Mouse (Mus musculus) erythroblast, embryonic 14.5 days (primary cell): ENCODE results near the gene Rtp4. TPM values are rescaled to one million over a fixed set of nuclear protein-coding genes. Genes with fewer than 3 reads are reported as not detected.

Experiments used
- H3K27me3 ChIP-seq: 2 replicates; pipeline ENCODE4 v1.6.1; 2012; ENCODE audit warnings: inconsistent platforms; ENCODE audit not compliant: control insufficient read depth
- H3K36me3 ChIP-seq: 2 replicates; pipeline ENCODE4 v1.6.1; 2012; ENCODE audit warnings: mild to moderate bottlenecking, inconsistent platforms; ENCODE audit not compliant: control insufficient read depth
- H3K4me1 ChIP-seq: 2 replicates; pipeline ENCODE4 v1.6.1; 2012; ENCODE audit warnings: inconsistent platforms; ENCODE audit not compliant: control insufficient read depth
- H3K4me3 ChIP-seq: replicated peaks from 2 replicates; pipeline ENCODE3; 2012; ENCODE audit warnings: moderate library complexity, mild to moderate bottlenecking, inconsistent platforms
- H3K9me3 ChIP-seq: 2 replicates; pipeline ENCODE4 v1.6.1; 2012; ENCODE audit warnings: low read length, inconsistent platforms, mixed read lengths; ENCODE audit not compliant: control insufficient read depth
- GATA1 ChIP-seq: IDR thresholded peaks from 2 replicates; pipeline ENCODE4 v1.6.1; 2012; ENCODE audit warnings: low read length, inconsistent platforms, mixed read lengths
- TAL1 ChIP-seq: IDR thresholded peaks from 3 replicates; pipeline ENCODE4 v1.6.1; 2012; ENCODE audit warnings: low read length, inconsistent platforms, mixed read lengths
- polyA plus RNA-seq: library from polyadenylated mRNA; stranded (reverse); fragments of >175 nt; gene quantifications from 2 replicates; pipeline ENCODE4 v1.2.3, GENCODE M21; 2012

Rtp4 gene
- polyA plus RNA-seq, 1 experiment, result 0.02 TPM

DNA sequence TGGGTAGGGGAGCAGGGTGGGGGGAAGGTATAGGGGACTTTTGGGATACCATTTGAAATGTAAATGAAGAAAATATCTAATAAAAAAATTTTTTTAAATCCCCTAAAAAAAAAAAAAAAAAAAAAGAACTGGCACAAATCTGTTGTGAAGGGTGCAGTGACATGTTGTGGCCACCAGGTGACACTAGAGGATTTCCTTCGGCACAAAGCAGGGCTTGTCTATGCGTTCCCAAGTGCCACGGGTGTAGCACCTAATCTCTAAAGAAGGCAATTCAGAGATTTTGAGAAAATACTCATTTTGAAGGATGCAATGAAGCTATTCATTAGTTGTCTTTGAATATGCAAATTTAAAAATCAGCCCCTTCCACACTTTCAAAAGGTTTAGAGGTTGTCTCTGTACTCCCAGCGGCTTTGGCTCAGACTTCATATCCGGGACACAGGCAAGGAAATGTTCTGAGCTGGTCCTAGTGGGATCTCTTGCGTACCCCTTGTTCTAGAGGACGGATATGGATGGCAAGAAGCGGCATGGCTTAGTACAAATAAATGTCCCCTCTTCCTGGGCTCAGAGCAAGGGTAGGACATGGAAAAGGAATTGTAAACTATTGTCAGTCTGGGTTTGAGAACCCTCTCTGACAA, 30.4 kb downstream of the Rtp4 start:
- no peak for TF ChIP-seq TAL1
- TF ChIP-seq GATA1, result no peak

GRCm38 (mm10) chr16:23550981-23551582, 31.0 kb downstream of the Rtp4 start:
- Histone ChIP-seq H3K36me3 (no peaks in the 10 kb centered on the region), H3K4me1 (no peaks in the 10 kb centered on the region), H3K27me3 (no peaks in the 10 kb centered on the region), H3K4me3 (no peak overlapping the region), H3K9me3 (no peaks in the 10 kb centered on the region)
- TF ChIP-seq TAL1 (no peak), GATA1 (no peak)

More for the DNA sequence above, 30.4 kb downstream of the Rtp4 start:
- no peaks in the 10 kb centered on the region for H3K36me3 ChIP-seq
- no peaks in the 10 kb centered on the region for H3K9me3 ChIP-seq
- H3K27me3 ChIP-seq, result no peaks in the 10 kb centered on the region
- H3K4me1 ChIP-seq, result no peaks in the 10 kb centered on the region
- no peak overlapping the region for H3K4me3 ChIP-seq

DNA sequence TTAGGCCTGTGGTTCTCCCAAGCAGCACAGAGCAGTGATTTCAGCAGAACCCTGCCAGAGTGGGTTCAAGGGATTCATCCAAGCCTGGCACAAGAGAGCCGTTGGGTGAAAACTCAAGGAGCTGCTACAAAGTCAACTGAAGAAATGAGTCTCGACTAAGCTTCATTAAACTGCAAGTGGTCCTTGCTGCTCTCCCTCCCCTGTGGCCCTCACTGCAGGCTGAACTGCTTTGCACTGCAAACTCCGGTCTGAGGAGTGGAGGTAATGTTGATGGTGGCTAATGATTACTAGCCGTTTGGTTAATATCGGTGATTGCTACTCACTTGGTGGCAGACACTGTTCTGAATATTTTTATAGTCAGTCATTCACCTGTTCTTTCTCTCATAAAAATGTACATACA, 34.6 kb downstream of the Rtp4 start:
- Histone ChIP-seq H3K27me3 (no peaks in the 10 kb centered on the region), H3K36me3 (no peaks in the 10 kb centered on the region), H3K9me3 (no peaks in the 10 kb centered on the region), H3K4me3 (no peak overlapping the region), H3K4me1 (no peaks in the 10 kb centered on the region)
- TF ChIP-seq GATA1 (no peak), TAL1 (no peak)

GRCm38 (mm10) chr16:23557195-23557594, 37.1 kb downstream of the Rtp4 start:
- no peaks in the 10 kb centered on the region for H3K36me3 ChIP-seq
- no peak overlapping the region for H3K4me3 ChIP-seq
- TF ChIP-seq TAL1, result no peak
- no peak for TF ChIP-seq GATA1
- no peaks in the 10 kb centered on the region for H3K27me3 ChIP-seq
- H3K4me1 ChIP-seq, result no peaks in the 10 kb centered on the region
- no peaks in the 10 kb centered on the region for H3K9me3 ChIP-seq

GRCm38 (mm10) chr16:23557669-23558068, 37.6 kb downstream of the Rtp4 start:
- Histone ChIP-seq H3K27me3 (no peaks in the 10 kb centered on the region), H3K4me3 (no peak overlapping the region), H3K36me3 (no peaks in the 10 kb centered on the region), H3K4me1 (no peaks in the 10 kb centered on the region), H3K9me3 (no peaks in the 10 kb centered on the region)
- TF ChIP-seq TAL1 (no peak), GATA1 (no peak)

GRCm38 (mm10) chr16:23568369-23568958, 48.4 kb downstream of the Rtp4 start:
- Histone ChIP-seq H3K27me3 (no peaks in the 10 kb centered on the region), H3K4me1 (no peaks in the 10 kb centered on the region), H3K9me3 (no peaks in the 10 kb centered on the region), H3K4me3 (no peak overlapping the region), H3K36me3 (no peaks in the 10 kb centered on the region)
- TF ChIP-seq GATA1 (no peak), TAL1 (no peak)

DNA sequence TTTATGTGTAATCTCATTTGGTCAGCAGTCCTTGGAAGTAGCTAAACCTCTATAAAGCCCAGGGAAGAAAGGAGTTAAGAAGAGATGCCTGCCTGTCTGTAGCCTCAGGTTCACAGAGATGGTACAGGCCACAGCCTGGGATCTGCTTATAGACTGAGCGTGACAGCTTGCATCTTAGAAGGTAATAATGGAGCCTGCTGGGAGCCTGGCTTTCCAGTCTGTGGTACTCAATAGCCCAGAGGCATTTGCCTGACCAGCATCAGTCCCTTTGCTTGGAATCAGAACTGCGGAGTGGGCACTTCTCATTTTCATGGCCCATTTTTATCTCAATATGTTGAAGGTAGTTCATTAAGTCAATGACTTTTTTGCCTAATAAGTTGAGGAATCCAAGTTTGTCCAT, 54.5 kb downstream of the Rtp4 start:
- Histone ChIP-seq H3K9me3 (no peaks in the 10 kb centered on the region), H3K4me3 (no peak overlapping the region), H3K4me1 (no peaks in the 10 kb centered on the region), H3K36me3 (no peaks in the 10 kb centered on the region), H3K27me3 (no peaks in the 10 kb centered on the region)
- TF ChIP-seq GATA1 (no peak), TAL1 (no peak)

DNA sequence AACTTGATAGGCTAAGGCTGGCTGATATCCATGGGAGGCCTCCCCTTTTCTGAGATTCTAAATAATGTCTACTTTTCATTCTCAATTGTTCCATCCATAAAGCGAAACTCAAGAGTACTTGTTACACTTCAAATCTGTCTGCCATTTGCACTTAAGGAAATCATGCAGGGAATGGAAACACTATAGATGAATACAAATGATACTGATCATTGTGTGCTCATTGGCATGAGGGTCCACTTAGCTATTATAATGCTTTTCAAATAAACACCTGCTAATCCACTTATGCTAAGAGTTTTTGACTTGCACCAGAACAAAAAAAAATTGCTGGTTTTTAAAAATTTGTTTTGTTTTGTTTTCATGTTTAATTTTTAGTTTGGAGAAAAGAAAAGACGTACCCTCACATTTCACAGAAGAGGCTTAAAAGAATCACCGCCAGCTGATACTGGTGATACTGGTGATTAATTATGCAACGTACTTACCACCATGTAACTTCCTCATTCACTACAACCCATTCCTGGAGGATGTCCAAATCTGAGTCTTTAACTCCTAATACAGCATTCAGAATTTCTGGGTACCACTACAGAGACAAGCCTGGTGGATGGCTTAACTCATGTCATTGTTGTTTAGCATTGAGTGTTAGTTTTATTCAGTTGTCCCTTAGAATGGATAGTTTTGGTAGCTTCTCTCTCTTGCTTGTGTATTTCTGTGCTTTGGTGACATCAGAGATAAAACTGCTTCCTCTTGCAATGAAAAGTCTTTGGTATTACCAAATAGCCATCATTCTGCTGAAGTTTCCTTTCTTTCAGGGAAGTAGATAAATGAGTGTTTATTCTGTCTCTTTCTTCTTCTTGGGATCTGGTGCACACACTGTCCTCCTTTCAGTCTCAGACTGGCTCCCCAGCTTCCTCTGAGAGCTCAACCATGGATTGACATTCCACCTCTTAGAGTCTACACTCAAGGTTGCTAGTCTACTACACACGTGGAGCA, 71.3 kb downstream of the Rtp4 start:
- TF ChIP-seq GATA1, result no peak
- no peak for TF ChIP-seq TAL1
- 0 out of 2 replicates have a peak, but pooled peaks cover 2% of the 10 kb centered on the region for H3K9me3 ChIP-seq
- no peaks in the 10 kb centered on the region for H3K27me3 ChIP-seq
- no peaks in the 10 kb centered on the region for H3K36me3 ChIP-seq
- no peak overlapping the region for H3K4me3 ChIP-seq
- no peaks in the 10 kb centered on the region for H3K4me1 ChIP-seq
